Mouse (Mus musculus): ENCODE data around the gene Nobox.

Gene Nobox

GRCm38 (mm10) chr6:43272597-43272996 is 36.8 kb downstream of the Nobox start:
- DNase-seq: no peak

GRCm38 (mm10) chr6:43266356-43266755 is 43.0 kb downstream of the Nobox start:
- peak; percentile 1 to 3 for DNase-seq

- DNase-seq: peak; percentile 9 to 12
These were observed 43.9 kb downstream of the Nobox start, which contains the start of gene Arhgef5 for GRCm38 (mm10) chr6:43265363-43266041. TSS of gene Arhgef5 (plus strand) at chr6:43265582.

GRCm38 (mm10) chr6:43260756-43261155 is 48.6 kb downstream of the Nobox start:
- no peak for DNase-seq

- no peak for DNase-seq
These were observed 55.0 kb downstream of the Nobox start for GRCm38 (mm10) chr6:43254193-43254926.

Data from B cell, adult 2 months (primary cell).